Mouse (Mus musculus) olfactory bulb, adult 2 months (tissue): ENCODE results near the gene Gcc1. TPM values are rescaled to one million over a fixed set of nuclear protein-coding genes. Genes with fewer than 3 reads are reported as not detected.

Experiments
- H3K27ac ChIP-seq: fragments of 200-500 bp; 2 replicates; pipeline ENCODE4 v1.5.1; 2012; ENCODE audit warnings: low read depth, low read length; ENCODE audit not compliant: insufficient read depth
- H3K4me1 ChIP-seq: fragments of 200-500 bp; 2 replicates; pipeline ENCODE4 v1.6.1; 2012; ENCODE audit warnings: low read length; ENCODE audit not compliant: control insufficient read depth, insufficient read depth
- H3K4me3 ChIP-seq: fragments of 200-500 bp; 2 replicates; pipeline ENCODE4 v1.5.1; 2012; ENCODE audit warnings: mild to moderate bottlenecking, low read depth, low read length, moderate library complexity; ENCODE audit not compliant: insufficient read depth
- CTCF ChIP-seq: fragments of 200-500 bp; IDR thresholded peaks from 2 replicates; pipeline ENCODE4 v1.5.1; 2012; ENCODE audit warnings: low read depth, mild to moderate bottlenecking, low read length, moderate library complexity; ENCODE audit not compliant: insufficient read depth
- POLR2A ChIP-seq: fragments of 200-500 bp; IDR thresholded peaks from 2 replicates; pipeline ENCODE4 v1.6.1; 2012; ENCODE audit warnings: mild to moderate bottlenecking, low read depth, low read length, moderate library complexity; ENCODE audit not compliant: insufficient read depth
- WGBS: fragments of 180-500 bp; shearing (Covaris S2); methylation state at CpG from one replicate; pipeline ENCODE4 v1.1.7; 2018; 5-methylcytosine and 5-hydroxymethylcytosine counted together
- polyA plus RNA-seq: library from polyadenylated mRNA; stranded (reverse); fragments of >200 nt; gene quantifications from 2 replicates; pipeline ENCODE4 v1.2.4, GENCODE M21; 2012; ENCODE audit warnings: low replicate concordance; ENCODE audit not compliant: missing spikeins, insufficient read depth, insufficient read length

Gene Gcc1
- polyA plus RNA-seq, 1 experiment, result not detected

DNA sequence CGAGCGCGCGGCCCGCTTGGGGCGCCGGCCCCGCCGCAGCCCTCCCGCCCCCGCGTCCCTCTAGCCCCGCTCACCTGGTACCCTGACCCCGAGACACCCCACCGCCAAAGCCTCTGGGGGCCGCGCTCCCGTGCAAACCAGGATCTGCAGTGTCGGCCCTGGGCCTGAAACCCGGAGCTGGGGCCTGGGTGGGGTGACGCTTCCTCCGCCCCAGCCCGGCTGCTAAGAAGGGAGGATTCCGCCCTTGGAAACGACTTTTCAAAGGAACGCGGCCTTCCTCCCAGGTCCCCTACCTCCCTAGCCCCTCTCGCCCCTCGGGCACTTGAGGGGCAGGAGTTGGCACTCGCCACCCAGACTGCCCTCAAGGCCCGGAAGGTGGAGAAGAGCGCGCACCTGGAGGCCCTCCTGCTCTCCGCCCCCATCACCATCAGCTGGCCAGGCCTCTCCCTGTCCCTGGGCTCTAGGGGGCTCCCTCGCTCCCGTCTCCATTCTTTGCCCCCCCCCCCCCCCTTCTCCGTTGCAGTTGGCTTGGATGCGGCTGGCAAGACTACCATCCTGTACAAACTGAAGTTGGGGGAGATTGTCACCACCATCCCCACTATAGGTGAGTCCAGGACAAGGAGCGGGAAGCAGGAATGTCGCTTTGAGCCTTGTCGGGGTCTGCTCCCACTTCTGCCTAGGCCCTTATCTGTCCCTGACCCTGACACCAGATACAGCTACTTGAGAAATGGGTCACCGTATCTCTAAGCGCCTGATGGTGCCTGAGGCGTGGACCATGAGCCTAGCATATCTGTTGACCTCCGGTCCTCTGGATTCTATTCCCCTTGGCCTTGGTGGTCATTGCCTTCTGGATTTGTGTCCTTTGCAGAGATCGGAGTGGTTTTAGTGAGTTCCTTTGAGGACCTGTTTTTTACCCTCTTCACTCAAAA is 4.2 kb downstream of the Gcc1 start:
- WGBS, result 9% methylated on average over 42 of the region's 46 CpGs
- H3K4me3 ChIP-seq, result peak overlapping the region; percentile 97
- H3K4me1 ChIP-seq, result peaks cover 25% of the 10 kb centered on the region
- H3K27ac ChIP-seq, result 0 out of 2 replicates have a peak overlapping the region, but pooled peaks have one; percentile 3
- no peak for TF ChIP-seq POLR2A
- no peak for TF ChIP-seq CTCF

DNA sequence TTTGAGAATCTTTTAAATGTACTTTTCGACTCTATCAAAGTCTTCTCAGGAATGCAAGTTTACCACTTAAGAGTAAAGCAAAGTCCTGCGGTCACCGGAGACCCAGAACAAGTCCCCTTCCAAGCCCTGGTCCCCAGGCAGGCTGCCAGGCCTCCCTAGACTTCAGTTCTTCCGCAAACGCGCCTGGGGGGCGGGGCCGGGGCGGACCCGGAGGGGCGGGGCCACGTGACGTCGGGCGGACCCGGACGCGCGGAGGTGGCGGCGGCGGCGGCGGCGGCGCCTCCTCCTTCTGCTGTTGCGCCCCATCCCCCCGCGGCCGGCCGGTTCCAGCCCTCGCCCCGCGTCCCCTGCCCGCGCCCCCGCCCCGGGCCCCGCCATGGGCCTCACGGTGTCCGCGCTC is 4.9 kb downstream of the Gcc1 start, which contains the start of gene Arf5:
TSS of gene Arf5 (plus strand) at position 248 of the 400 bp plus-strand sequence.
- Histone ChIP-seq H3K27ac (peak within 1 kb of the TSS; percentile 3; the same call in 1 of the 2 replicates), H3K4me3 (peak within 1 kb of the TSS; percentile 97), H3K4me1 (peaks cover 32% of the 10 kb centered on the region)
- TF ChIP-seq POLR2A, result no peak
- no peak for TF ChIP-seq CTCF
- 1% methylated on average over 40 of the region's 42 CpGs for WGBS

DNA sequence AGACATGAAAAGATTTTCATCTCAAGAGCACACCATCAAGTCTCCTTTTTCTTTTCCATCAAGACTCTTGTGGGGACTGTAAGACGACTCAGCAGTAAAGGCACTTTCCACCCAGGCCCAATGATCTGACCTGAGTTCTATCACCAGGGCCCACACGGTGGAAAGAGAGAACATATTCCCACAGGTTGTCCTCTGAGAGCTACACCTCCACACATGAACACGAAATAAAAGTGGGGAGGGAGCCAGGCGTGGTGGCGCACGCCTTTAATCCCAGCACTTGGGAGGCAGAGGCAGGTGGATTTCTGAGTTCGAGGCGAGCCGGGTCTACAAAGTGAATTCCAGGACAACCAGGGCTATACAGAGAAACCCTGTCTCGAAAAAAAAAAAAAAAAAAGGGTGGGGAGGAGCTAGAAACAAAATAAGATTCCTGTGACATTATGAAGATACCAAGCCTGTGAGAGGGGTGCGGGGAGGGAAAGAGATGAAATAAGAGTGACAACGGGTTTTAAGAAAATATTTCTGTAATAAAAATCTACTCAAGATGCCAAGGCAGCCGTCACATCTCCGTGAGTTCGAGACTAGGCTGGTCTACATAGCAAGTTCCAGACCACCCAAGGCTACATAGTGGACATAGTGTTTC is 5.4 kb downstream of the Gcc1 start:
- 67% methylated on average over 15 of the region's 15 CpGs for WGBS
- no peak for TF ChIP-seq CTCF
- no peak for TF ChIP-seq POLR2A
- Histone ChIP-seq H3K4me3 (no peak overlapping the region), H3K4me1 (peaks cover 37% of the 10 kb centered on the region), H3K27ac (no peak overlapping the region; the same call in 1 of the 2 replicates)

DNA sequence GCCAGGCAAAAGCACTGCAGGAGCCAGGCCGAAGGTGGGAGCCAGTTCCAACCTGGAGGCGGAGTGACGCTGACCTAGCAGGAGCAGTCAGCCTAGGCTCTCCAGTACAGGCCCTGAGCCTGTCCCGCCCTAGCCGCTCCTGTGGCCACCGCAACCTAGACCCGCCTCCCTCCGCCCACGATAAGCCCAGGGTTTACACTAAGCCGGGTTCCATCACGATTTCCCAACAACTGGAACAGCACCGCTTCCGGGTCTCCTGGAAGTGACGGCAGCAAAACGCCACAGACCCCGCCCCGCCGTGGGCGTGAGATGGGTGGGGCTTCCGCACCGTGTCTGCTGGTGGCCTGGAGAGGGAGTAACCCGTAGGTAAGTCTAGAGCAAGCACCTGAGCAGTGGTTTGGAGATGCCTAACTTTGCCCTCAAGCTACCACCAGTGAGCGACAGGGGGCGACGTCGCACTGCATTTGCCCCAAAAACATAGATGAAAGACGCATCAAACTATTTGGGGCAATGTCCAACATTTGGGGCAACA is 6.7 kb downstream of the Gcc1 start:
- WGBS, result under 1% methylated on average over 27 of the region's 27 CpGs
- TF ChIP-seq CTCF (peak; percentile 56; the same call in 1 of the 2 replicates), POLR2A (peak; percentile 54)
- 0 out of 2 replicates have a peak overlapping the region, but pooled peaks have one; percentile 12 for H3K27ac ChIP-seq
- H3K4me3 ChIP-seq, result peak overlapping the region; percentile 88
- peaks cover 39% of the 10 kb centered on the region for H3K4me1 ChIP-seq

DNA sequence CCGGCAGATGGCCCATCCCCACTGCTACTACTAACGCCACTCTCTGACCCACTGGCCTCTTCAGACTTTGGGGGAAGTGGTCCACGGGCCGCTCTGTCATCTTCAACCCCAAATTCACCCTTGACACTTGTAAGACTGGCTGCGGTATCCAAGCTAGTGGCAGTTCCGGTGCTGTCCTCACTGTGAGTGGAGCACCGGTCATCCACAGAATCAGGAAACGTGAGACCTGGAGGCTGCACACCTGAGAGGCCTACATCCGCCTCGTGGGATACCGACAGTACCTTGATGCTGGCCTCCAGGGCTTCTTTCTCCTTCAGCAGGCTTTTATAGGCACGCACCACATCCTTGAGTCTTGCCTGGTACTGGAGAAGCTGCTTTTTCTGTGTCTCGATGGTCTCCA is 7.3 kb downstream of the Gcc1 start:
- 21% methylated on average over 13 of the region's 13 CpGs for WGBS
- H3K27ac ChIP-seq, result no peak overlapping the region
- TF ChIP-seq POLR2A, result no peak
- TF ChIP-seq CTCF, result no peak

DNA sequence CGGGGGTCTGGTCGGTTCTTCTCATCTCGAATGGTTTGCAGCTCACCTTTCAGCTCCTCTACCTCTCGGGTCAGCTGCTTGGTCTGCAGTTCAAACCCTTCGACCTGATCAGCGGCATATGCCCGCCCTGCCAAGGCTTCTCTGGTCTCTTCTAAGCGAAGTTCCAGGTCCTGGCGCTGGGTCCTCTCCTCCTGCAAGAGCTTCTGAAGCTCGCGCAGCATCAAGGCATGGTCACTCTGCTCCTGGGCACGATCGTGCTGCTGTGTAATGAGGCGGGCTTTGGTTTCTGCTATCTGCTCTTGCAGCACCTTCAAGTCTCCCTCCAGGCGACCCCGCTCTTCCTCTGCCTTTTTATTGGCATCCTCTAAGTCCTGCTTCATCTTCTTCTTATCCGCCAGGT is 7.8 kb downstream of the Gcc1 start:
- no peak for TF ChIP-seq POLR2A
- TF ChIP-seq CTCF, result no peak
- 81% methylated on average over 17 of the region's 17 CpGs for WGBS
- Histone ChIP-seq H3K4me3 (peak overlapping the region; percentile 88), H3K4me1 (peaks cover 36% of the 10 kb centered on the region), H3K27ac (no peak overlapping the region)

More for the DNA sequence above, 7.3 kb downstream of the Gcc1 start:
- Histone ChIP-seq H3K4me1 (peaks cover 39% of the 10 kb centered on the region), H3K4me3 (peak overlapping the region; percentile 88)

DNA sequence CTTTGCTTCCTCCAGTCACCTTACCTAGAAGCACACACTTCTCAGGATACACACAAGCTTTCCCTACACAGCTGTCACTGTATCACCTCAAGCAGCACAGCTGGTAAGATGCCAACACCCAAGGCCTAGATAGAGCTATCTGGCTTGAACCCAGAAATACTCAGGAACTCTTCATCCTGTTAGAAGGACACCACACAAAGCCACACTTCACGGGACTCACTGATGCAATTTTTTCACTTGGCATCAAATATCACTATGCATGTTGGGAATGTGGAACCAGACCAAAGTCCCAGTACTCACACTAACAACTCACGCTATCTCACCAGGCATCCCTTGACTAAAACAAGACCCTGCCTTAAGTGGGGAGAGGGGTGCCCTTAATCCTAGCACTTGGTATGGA is 8.5 kb downstream of the Gcc1 start:
- Histone ChIP-seq H3K4me1 (peaks cover 31% of the 10 kb centered on the region), H3K27ac (no peak overlapping the region), H3K4me3 (no peak overlapping the region)
- TF ChIP-seq CTCF, result no peak
- WGBS, result 55% methylated on average over 2 of the region's 2 CpGs

DNA sequence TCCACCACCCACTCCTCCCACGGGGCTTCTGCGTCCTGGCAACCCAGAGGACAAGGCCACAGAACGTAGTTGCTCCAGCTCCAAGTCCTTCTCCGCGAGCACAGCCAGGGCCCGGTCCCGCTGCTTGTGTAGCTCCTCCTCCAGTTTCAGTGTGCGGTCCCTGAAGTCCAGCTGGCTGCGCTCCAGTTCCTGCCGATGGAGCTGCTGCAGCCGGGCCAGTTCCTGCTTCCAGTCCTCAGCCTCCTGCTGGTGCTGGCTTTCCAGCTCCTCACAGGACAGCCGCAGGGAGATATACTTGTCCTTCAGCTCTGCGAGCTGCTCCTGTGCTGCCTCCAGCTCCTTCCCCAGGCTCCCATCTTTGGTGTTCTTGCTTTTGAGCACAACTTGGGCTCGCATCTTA is 9.7 kb downstream of the Gcc1 start:
- WGBS, result 59% methylated on average over 14 of the region's 14 CpGs
- Histone ChIP-seq H3K4me3 (no peak overlapping the region), H3K4me1 (peaks cover 26% of the 10 kb centered on the region), H3K27ac (no peak overlapping the region)
- TF ChIP-seq CTCF (no peak), POLR2A (no peak)

DNA sequence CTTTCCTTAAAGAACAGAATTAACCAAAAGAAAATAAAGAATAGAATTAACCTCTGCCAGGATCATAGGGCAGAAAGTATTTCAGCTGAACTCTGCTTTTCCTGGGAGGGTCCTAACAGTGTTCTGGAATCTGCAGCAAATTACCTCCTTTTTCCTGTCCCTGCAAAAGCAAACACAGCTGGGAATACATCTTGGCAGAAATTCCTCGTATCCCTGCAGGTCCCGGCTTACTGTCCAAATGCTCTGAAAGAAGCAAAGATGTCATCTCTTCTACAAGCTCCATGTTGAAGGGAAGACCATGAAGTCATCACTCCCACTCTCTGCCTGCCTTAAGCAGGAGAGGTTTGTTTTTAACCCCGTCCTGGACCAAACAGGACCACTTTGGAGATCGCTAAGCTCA is 11.2 kb downstream of the Gcc1 start:
- TF ChIP-seq POLR2A (no peak), CTCF (no peak)
- no peak overlapping the region for H3K27ac ChIP-seq
- H3K4me3 ChIP-seq, result no peak overlapping the region
- peaks cover 26% of the 10 kb centered on the region for H3K4me1 ChIP-seq
- WGBS, result 63% methylated on average over 4 of the region's 4 CpGs
